Mouse (Mus musculus): ENCODE data around the gene Ccnl1.
A peak's percentile ranks its signal among the peaks of the same experiment; 100 is the strongest.

Gene Ccnl1

DNA sequence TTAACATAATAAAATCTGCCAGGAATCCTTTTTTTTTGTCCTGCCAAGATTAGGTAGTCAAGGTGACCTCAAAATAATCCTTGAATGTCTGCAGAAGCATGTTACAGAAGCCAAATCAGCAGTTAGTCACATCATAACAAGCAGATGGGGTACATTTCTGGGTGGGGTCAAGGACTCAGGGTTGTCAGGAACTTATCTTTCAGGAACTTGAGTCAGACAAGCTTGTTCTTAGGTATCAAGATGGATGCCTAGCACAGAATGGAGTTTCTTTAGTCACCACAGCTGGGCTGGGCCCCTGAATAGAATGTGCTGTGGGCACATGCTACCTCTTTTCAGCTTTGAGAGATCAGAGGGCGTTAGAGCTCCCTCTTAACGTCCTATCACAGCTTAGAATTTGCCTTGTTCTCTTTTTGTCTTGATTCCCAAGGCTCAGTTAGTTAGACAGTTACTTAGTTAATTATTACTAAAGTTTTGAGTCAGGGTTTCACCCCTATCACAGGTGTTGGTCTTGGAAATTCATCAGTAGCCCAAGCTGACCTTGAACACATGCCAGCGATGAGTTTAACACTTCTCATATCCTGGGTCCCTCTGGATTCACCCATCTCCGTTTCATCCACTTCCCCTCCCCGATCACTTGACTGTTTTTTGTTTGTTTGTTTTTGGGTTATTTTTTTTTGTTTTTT lies 32.9 kb downstream of the Ccnl1 start:
- DNase-seq (ENCODE audit: low read depth) = peak; percentile 58

DNA sequence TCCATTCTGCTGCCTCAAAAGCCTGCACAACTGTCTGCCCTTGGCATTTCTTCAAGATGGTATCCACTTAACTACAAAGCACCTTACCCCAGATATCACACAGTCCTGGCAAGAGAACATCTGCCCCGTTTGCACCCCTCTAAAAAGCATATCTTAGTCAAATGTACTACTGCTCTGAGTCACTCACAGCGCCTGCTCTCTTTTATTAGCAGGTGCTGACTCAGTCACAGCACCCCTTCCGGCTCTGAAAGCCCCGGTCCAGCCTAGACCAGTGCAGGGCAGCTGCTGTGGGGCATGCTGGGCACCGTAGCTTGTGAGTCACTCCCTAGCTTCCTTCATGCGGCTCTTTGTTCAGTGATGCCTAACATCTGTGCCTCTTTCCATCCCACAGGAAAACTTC lies 35.6 kb downstream of the Ccnl1 start:
- DNase-seq (ENCODE audit: low read depth) = no peak

DNA sequence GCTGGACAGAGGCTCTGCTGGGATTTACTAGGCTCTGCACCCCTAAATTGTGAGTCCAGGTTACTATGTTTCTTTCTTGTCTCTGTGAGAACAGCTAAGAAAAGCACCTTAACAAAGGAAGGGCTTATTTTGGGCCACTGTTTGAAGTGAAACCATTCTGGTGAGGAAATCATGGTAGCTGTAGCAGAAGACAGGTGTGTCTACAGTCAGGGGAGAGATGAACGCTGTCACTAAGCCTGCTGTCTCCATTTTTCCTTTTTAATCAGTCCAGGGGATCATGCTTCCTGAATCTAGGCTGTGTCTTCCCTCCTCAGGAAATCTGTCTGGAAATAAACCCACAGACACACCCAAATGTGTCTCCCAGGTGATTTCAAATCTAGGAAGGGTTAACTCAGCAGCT lies 36.4 kb downstream of the Ccnl1 start:
- DNase-seq (ENCODE audit: low read depth) = no peak

DNA sequence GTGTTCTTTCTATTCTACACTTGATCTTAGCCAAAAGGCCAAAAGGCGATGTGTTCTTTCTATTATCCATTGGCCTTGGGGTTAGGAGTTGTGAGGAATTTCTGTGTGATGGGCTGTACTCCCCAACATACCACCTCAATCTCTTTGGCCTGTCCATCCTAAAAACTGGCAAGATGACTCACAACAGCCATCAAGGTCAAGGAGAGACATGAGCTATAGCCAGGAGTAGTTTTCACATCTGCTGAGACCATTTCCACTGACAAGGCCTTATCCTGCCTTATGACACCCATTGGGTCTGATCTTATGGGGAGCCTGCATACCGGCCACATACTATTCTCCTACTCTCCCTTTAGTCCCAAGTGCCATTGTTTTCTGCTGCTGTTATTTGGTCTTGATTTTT lies 39.0 kb downstream of the Ccnl1 start:
- no peak for DNase-seq (ENCODE audit: low read depth)

DNA sequence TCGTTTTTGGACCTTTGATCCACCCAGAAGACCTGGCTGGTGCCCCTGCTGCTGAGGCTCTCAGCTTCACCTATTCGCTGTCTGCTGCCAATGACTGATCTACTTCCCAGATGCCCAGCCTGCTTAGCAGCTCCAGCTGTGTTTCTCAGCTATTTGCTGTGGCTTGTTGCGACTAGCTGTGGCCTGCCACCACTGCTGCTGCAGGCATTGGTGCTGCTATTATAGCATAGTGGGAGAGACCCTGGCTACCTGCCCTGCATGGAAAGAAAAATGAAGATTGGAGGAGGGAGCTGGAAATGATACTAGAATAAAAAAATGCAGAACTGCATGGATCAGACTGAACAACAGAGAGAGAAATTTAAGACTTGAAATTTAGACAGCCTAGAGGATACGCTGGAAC lies 45.1 kb downstream of the Ccnl1 start:
- DNase-seq (ENCODE audit: low read depth) = no peak

DNA sequence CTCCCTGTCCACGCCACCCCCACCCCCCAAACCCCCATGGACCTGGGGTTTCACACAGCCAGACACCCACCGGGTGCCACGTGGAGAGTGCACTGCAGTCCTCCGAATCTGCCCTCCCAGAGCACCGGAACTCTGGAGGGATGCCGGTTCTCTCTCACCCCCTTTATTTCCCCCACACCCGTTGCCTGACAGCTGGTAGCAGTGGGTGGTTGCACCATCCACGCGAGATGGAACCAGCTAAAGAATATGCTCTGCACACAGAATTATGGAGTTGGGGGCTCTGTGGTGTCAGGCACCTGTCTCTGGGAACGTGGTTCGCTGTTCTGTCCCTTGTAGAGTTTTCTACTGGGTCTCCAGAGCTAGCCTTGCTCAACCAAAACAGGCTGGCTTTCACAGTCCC lies 45.8 kb downstream of the Ccnl1 start:
- DNase-seq (ENCODE audit: low read depth) = no peak

DNA sequence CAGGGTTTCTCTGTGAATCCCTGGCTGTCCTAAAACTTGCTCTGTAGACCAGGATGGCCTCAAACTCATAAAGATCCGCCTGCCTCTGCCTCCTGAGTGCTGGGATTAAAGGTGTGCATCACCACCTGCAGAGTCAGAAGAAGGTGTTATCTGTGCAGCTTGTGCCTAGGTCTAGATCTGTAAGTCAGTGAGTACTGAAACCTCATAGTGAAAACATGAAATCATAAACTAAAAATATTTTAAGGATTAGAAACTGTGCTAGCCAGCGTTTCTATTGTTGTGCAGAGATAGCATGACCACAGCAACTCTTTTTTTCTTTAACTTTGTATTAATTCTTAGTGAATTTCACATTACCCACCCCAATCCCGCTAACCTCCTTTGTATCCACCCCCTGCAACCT lies 46.8 kb downstream of the Ccnl1 start:
- DNase-seq (ENCODE audit: low read depth) = no peak

DNA sequence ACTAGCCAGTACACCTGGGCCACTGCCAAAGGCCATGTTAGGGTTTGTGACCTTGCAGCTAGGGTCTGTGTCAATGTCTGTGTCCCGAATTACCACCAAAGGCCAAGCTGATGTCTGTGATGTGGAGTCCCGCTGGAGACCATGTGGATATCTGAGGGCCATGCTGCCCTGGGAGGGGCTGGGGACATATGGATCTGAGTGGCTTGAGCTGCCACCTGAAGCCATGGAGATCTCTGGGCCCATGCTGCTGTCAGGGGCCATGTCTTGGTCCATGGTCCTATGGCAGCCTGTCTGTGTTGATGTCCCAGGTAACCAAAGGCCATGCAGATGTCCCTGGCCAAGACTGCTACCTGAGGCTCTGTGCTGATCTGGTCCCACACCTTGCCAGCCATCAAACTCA lies 48.6 kb downstream of the Ccnl1 start:
- no peak for DNase-seq (ENCODE audit: low read depth)

DNA sequence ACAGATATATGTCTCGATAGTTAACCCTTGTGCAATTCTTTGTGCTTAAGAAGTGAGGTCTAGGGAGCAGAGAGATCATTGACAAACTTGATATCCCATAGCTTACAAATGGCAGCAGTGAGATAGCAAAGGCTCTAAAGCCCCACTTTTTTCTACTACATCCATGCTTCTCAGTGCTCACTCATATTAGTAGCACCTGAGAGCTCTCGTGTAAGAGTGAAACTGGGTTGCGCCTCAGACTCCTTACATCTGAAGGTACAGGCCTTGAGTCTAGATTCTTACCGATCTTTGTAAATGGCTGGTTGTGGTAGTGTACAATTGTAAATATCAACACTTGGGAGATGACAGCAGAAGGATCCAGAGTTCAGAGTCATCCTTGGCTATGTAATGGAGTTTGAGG lies 50.5 kb downstream of the Ccnl1 start:
- DNase-seq (ENCODE audit: low read depth) = no peak

DNA sequence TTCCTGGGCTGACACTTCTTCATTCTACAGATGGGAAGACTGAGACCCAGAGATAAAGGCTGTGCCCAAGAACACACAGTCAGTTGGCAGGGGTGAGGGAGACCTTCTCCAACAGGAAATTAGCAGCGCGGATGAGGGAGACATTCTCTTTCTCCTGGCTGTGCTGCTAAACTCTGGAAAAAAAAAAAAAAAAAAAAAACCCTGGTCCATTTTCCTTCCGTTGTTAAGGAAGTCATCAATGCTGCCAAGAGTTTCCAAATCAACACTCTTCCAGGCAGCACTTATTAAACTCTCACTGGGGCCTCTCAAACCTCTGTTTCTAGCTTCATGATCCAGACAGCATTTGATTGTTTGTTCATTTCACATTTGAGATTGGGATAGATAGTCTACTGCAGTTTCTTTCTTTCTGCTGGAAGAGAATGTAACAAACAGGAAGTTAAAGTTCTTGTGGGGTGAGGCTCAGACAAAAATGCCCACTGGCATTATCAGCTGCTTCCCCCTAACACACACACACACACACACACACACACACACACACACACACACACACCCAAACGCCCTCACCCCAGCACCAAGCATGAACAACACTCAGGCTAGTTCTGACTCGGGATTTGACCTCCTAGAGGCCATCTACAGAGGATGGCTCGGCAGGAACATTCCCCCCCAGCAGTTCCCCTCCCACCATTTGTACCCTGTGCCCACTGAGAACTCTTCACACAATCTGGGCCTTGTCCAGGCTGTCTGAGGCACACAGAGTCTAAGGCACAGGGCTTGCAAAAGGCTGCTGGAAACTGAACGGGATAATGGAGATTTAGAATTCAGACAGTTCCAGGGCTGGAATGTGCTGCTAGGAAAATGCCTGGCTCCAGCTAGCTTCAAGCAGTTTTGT lies 52.5 kb downstream of the Ccnl1 start:
- no peak for DNase-seq (ENCODE audit: low read depth)

DNA sequence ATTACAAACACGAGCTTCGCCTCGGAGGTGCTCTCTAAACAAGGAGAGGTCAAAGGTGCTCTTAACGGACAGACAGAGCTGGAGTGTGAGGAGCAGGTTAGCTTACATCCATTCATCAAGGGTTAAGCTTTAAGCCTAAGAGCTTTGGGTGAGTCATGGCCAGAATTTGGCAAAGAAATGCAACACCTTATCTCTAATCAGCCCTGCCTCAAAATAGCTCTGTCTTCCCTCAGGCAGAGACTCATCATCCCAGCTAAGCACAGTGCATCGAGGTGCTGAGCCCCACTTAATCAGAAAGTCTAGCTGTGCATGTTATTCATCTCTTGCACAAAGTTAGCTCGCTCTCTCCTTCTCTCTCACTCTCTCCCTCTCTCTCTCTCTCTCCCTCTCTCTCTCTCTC lies 53.3 kb downstream of the Ccnl1 start:
- DNase-seq (ENCODE audit: low read depth) = no peak

DNA sequence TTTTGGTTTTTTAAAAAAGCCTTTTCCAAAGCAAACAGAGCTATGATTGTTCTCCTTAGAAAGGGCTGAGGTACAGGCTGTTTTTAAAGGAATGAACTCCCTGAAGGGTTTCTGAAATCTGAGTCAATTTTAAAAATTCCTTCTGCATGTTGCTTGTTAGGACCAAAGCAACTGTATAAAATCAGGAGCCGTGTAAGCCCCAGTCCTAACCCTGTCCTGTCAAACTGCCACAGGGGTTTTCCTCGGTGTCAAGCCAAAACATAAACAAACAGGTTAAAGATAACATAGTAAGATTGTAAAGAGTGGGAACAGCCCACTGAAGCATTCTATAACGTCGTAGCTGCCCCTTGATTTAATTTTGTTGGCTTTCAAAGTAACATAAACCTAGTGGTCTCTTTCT lies 53.9 kb downstream of the Ccnl1 start:
- DNase-seq (ENCODE audit: low read depth) = no peak

DNA sequence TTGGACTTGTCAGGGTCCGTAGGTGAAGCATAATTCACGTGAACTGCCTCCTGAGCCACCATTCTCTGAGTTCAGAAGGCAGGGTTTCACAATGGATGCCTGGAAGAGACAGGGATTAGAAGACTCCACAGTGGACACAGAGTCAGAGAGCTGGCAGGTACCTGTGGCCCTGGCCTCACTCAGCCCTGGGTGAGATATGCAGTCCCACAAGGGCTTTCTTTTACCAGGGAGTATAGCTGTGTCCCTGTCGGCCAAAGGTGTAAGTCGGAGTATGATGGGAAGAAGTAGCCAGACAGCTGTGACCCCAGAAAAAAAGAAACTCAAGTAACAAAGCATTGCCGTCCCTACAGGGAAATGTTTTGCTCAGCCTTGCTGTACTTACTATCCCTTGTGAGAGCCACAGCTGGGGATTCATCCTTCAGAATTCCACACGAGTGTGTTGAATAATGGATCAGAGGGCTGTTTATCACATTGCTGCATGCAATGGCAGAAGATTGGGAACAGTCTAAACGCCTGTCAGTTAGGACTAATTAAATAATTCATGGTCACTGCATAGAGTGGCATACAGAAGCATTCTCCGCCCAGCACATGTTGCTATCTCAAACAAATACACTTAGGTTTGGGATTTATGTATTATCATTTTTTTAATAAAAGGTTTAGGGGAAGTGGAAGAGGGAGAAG lies 59.3 kb downstream of the Ccnl1 start:
- no peak for DNase-seq (ENCODE audit: low read depth)

DNA sequence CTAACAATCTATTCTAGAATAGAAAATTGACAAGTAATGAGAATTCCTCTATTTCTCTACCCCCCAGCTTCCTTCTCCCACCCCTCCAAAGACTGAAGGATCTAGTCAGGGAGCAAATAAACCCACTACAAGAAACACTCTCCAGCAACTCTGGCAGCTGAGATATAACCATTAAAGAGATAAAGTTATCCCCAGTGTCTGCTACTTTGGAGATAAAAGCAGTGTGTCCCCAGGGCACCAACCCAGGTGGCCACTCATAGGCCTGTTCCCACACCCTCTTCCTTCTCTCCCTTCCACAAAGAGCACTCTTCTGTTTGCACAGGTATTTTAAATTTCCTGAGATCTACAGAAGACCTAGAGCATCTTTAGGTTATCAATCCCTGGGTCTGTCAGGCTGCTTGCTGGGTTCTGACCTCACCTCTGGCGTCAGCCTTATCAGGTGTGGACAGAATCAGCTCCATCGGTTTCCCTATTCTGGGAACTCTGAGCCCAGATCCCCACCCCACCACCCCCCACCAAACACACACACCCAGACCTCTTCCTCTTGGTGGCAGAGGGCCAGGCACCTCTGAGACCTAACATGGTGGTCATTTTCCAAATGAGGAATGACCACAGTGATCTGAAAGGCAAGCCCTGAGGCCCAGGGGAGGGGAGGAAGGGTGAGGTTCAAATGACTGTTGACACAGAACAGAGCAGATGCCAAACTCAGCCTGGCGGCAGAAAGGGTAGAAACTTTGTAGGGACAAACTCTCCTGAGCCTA lies 60.6 kb downstream of the Ccnl1 start:
- DNase-seq (ENCODE audit: low read depth) = no peak
